Mouse (Mus musculus): ENCODE measurements at regions not wholly inside any gene's neighbourhood (a gene's known extent, or its start where the extent isn't known, plus 50 kb on each side); places are given as distances from the start of the nearest gene placed in this dataset.

- no peak for DNase-seq
These were observed 148.6 kb downstream of the Sec61b start for GRCm38 (mm10) chr4:47622851-47623743.

GRCm38 (mm10) chr4:47630006-47630405 is 155.5 kb downstream of the Sec61b start:
- DNase-seq = no peak

- DNase-seq = no peak
These were observed 156.0 kb downstream of the Sec61b start for GRCm38 (mm10) chr4:47630427-47630826.

- DNase-seq = no peak
These were observed 164.5 kb downstream of the Sec61b start for GRCm38 (mm10) chr4:47638876-47639494.

- DNase-seq = no peak
These were observed 170.6 kb downstream of the Sec61b start for GRCm38 (mm10) chr4:47645093-47645492.

- no peak for DNase-seq
These were observed 174.2 kb downstream of the Sec61b start for GRCm38 (mm10) chr4:47648701-47649100.

GRCm38 (mm10) chr4:47649951-47650350 is 175.5 kb downstream of the Sec61b start:
- DNase-seq = no peak

- DNase-seq = no peak
These were observed 177.1 kb downstream of the Sec61b start for GRCm38 (mm10) chr4:47651521-47651920.

GRCm38 (mm10) chr4:47653143-47653542 is 178.7 kb downstream of the Sec61b start:
- DNase-seq = no peak

- no peak for DNase-seq
These were observed 195.1 kb downstream of the Sec61b start for GRCm38 (mm10) chr4:47669519-47669918.

GRCm38 (mm10) chr4:47670476-47670875 is 196.0 kb downstream of the Sec61b start:
- DNase-seq = peak; percentile 81

- peak; percentile 40 for DNase-seq
These were observed 196.9 kb downstream of the Sec61b start for GRCm38 (mm10) chr4:47671362-47671761.

- peak; percentile 51 for DNase-seq
These were observed 206.7 kb downstream of the Sec61b start for GRCm38 (mm10) chr4:47681141-47681540.

- no peak for DNase-seq
These were observed 216.7 kb downstream of the Sec61b start for GRCm38 (mm10) chr4:47691207-47691606.

GRCm38 (mm10) chr4:47692654-47693053 is 218.2 kb downstream of the Sec61b start:
- DNase-seq = no peak

- no peak for DNase-seq
These were observed 218.8 kb downstream of the Sec61b start for GRCm38 (mm10) chr4:47693221-47693620.

GRCm38 (mm10) chr4:47697071-47697470 is 222.6 kb downstream of the Sec61b start:
- DNase-seq = no peak

- DNase-seq = no peak
These were observed 224.1 kb downstream of the Sec61b start for GRCm38 (mm10) chr4:47698514-47698913.

- DNase-seq = no peak
These were observed 224.5 kb downstream of the Sec61b start for GRCm38 (mm10) chr4:47698926-47699325.

- DNase-seq = no peak
These were observed 229.0 kb downstream of the Sec61b start for GRCm38 (mm10) chr4:47703501-47703900.

- DNase-seq = no peak
These were observed 230.1 kb downstream of the Sec61b start for GRCm38 (mm10) chr4:47704607-47705006.

- peak; percentile 14 for DNase-seq
These were observed 233.5 kb downstream of the Sec61b start for GRCm38 (mm10) chr4:47707966-47708365.

GRCm38 (mm10) chr4:47713387-47713786 is 238.9 kb downstream of the Sec61b start:
- DNase-seq = peak; percentile 9

Measured in gastrocnemius, postnatal 25 days (tissue).